Mouse (Mus musculus): Measurements from ENCODE around the gene Hnrnpa0.

GRCm38 (mm10) chr13:58156031-58156430 is 27.7 kb upstream of the Hnrnpa0 start:
- TF ChIP-seq POLR2A (IDR thresholded peaks at IDR 0.05; ENCODE audit: insufficient read length, low read depth) = no peak
- no peak for TF ChIP-seq USF1 (IDR thresholded peaks at IDR 0.05; ENCODE audit: low read depth)
- TF ChIP-seq REST (IDR thresholded peaks at IDR 0.05; ENCODE audit: insufficient read depth, insufficient read length) = no peak
- TF ChIP-seq E2F4 (IDR thresholded peaks at IDR 0.05; ENCODE audit: insufficient read depth) = no peak
- no peak for TF ChIP-seq CEBPB (IDR thresholded peaks at IDR 0.05; ENCODE audit: insufficient read depth, poor library complexity, severe bottlenecking)
- no peak for TF ChIP-seq POLR2AphosphoS2 (IDR thresholded peaks at IDR 0.05; ENCODE audit: insufficient read length, low read depth)
- TF ChIP-seq TCF12 (IDR thresholded peaks at IDR 0.05; ENCODE audit: insufficient read depth, poor library complexity, severe bottlenecking) = no peak
- TF ChIP-seq MAX (IDR thresholded peaks at IDR 0.05; ENCODE audit: low read depth) = no peak
- no peak for TF ChIP-seq TCF3 (IDR thresholded peaks at IDR 0.05; ENCODE audit: insufficient read length, low read depth)
- TF ChIP-seq MYOG (IDR thresholded peaks at IDR 0.05; ENCODE audit: control insufficient read depth in 1 of 3, insufficient read depth in 1 of 3, insufficient read length in 2 of 3, low read depth in 2 of 3) = no peak
- TF ChIP-seq MYOD1 (IDR thresholded peaks at IDR 0.05; ENCODE audit: control insufficient read depth in 1 of 3, insufficient read length in 2 of 3, low read depth in 2 of 3) = no peak
